Comparison of ENCODE assay signal across 17 mouse cellular contexts in genomic region chr2:3765957-3766783, GRCm38 (mm10).
DNase-seq lines count a peak whose midpoint lies in the region; ATAC-seq and TF ChIP-seq lines count a peak whose summit lies in the region.
"Had no signal": no experiment of that assay in that cellular context is flagged by ENCODE, and none has a peak within 500 bp of the region (broad histone marks: within the 10 kb centered on the region; RNA-seq: fewer than 3 reads in every experiment).

No protein-coding gene starts in this region.

- no peaks in the 10 kb centered on the region for H3K36me3 ChIP-seq in limb, embryonic 12.5 days
- H3K36me3 ChIP-seq in limb, embryonic 10.5 days: no peaks in the 10 kb centered on the region
- H3K36me3 ChIP-seq in limb, embryonic 15.5 days: no peaks in the 10 kb centered on the region
- no peaks in the 10 kb centered on the region for H3K36me3 ChIP-seq in midbrain, embryonic 14.5 days (ENCODE audit: control insufficient read depth, insufficient read depth, low read length)
- H3K36me3 ChIP-seq: embryonic facial prominence, embryonic 13.5 days had no signal

- peaks cover 17% of the 10 kb centered on the region for H3K4me1 ChIP-seq in limb, embryonic 12.5 days (replicated peaks)
- peaks cover 13% of the 10 kb centered on the region for H3K4me1 ChIP-seq in limb, embryonic 10.5 days
- peaks cover 23% of the 10 kb centered on the region for H3K4me1 ChIP-seq in embryonic fibroblast, embryonic 13.5 days (ENCODE audit: control insufficient read depth, insufficient read depth, low read length)
- H3K4me1 ChIP-seq in limb, embryonic 15.5 days: peaks cover 37% of the 10 kb centered on the region
- no peaks in the 10 kb centered on the region for H3K4me1 ChIP-seq in midbrain, embryonic 14.5 days (ENCODE audit: control insufficient read depth, insufficient read depth, low read length)

- no peak overlapping the region for H3K4me2 ChIP-seq in limb, embryonic 12.5 days
- no peak overlapping the region for H3K4me2 ChIP-seq in limb, embryonic 15.5 days
- no peak overlapping the region for H3K4me2 ChIP-seq in midbrain, embryonic 14.5 days (ENCODE audit: low read length)
- H3K4me2 ChIP-seq: embryonic facial prominence, embryonic 13.5 days had no signal

- no peak overlapping the region for H3K4me3 ChIP-seq in limb, embryonic 12.5 days (replicated peaks)
- no peak overlapping the region for H3K4me3 ChIP-seq in limb, embryonic 10.5 days
- no peak overlapping the region for H3K4me3 ChIP-seq in embryonic fibroblast, embryonic 13.5 days (ENCODE audit: insufficient read depth, low read length)
- no peak overlapping the region for H3K4me3 ChIP-seq in limb, embryonic 15.5 days
- H3K4me3 ChIP-seq in midbrain, embryonic 14.5 days (replicated peaks; ENCODE audit: low read depth, low read length): no peak overlapping the region
- H3K4me3 ChIP-seq: embryonic facial prominence, embryonic 13.5 days had no signal

- no peak for ATAC-seq in limb, embryonic 12.5 days (ENCODE audit: insufficient number of reproducible peaks, insufficient read depth, low FRiP score, low TSS enrichment, low read depth)
- ATAC-seq in limb, embryonic 15.5 days (ENCODE audit: insufficient number of reproducible peaks, low FRiP score, low TSS enrichment, low read depth): peak; percentile 52; the same call in 1 of the 2 replicates
- no peak for ATAC-seq in midbrain, embryonic 14.5 days (ENCODE audit: low FRiP score, low TSS enrichment)
- ATAC-seq: activated CD4-positive, CD25-positive, alpha-beta regulatory T cell, adult 4 months; forebrain, postnatal 0 days had no signal

- H3K9ac ChIP-seq in limb, embryonic 12.5 days (replicated peaks): no peak overlapping the region
- H3K9ac ChIP-seq in limb, embryonic 15.5 days: no peak overlapping the region
- H3K9ac ChIP-seq in midbrain, embryonic 14.5 days (replicated peaks; ENCODE audit: low read length): no peak overlapping the region
- H3K9ac ChIP-seq: embryonic facial prominence, embryonic 13.5 days; forebrain, postnatal 0 days had no signal

- no peaks in the 10 kb centered on the region for H3K9me3 ChIP-seq in limb, embryonic 12.5 days
- no peaks in the 10 kb centered on the region for H3K9me3 ChIP-seq in limb, embryonic 10.5 days (replicated peaks)
- H3K9me3 ChIP-seq in limb, embryonic 15.5 days: no peaks in the 10 kb centered on the region
- H3K9me3 ChIP-seq in midbrain, embryonic 14.5 days (ENCODE audit: control insufficient read depth, low read length): no peaks in the 10 kb centered on the region
- H3K9me3 ChIP-seq: embryonic facial prominence, embryonic 13.5 days; G1E had no signal

- no peak for TF ChIP-seq CTCF in embryonic fibroblast, embryonic 13.5 days (IDR thresholded peaks at IDR 0.05; ENCODE audit: borderline replicate concordance, insufficient read depth, low read length)

- H3K27me3 ChIP-seq in limb, embryonic 12.5 days: no peaks in the 10 kb centered on the region
- H3K27me3 ChIP-seq in limb, embryonic 10.5 days (ENCODE audit: low read depth, poor library complexity, severe bottlenecking): no peaks in the 10 kb centered on the region
- no peaks in the 10 kb centered on the region for H3K27me3 ChIP-seq in limb, embryonic 15.5 days
- no peaks in the 10 kb centered on the region for H3K27me3 ChIP-seq in midbrain, embryonic 14.5 days (ENCODE audit: control insufficient read depth, insufficient read depth, low read length)
- H3K27me3 ChIP-seq: embryonic facial prominence, embryonic 13.5 days had no signal

- no peak for TF ChIP-seq POLR2A in embryonic fibroblast, embryonic 13.5 days (IDR thresholded peaks at IDR 0.05; ENCODE audit: low read depth, low read length)

- WGBS in limb, embryonic 12.5 days: 64% methylated on average over 11 of the region's 11 CpGs
- 75% methylated on average over 11 of the region's 11 CpGs for WGBS in limb, embryonic 10.5 days
- WGBS in limb, embryonic 15.5 days: 46% methylated on average over 11 of the region's 11 CpGs
- WGBS in midbrain, embryonic 14.5 days: 75% methylated on average over 11 of the region's 11 CpGs

- 0 out of 2 replicates have a peak overlapping the region, but pooled peaks have one; percentile 13 for H3K27ac ChIP-seq in limb, embryonic 12.5 days
- H3K27ac ChIP-seq in limb, embryonic 10.5 days: no peak overlapping the region
- peak overlapping the region; percentile 49; the same call in 1 of the 2 replicates for H3K27ac ChIP-seq in embryonic fibroblast, embryonic 13.5 days (ENCODE audit: insufficient read depth, low read length)
- H3K27ac ChIP-seq in limb, embryonic 15.5 days: peak overlapping the region; percentile 18; the same call in 1 of the 2 replicates
- no peak overlapping the region for H3K27ac ChIP-seq in midbrain, embryonic 14.5 days (replicated peaks; ENCODE audit: low read depth, low read length)
- H3K27ac ChIP-seq: embryonic facial prominence, embryonic 13.5 days had no signal

- DNase-seq in gastrocnemius, postnatal 25 days: peak; percentile 28
- DNase-seq in gastrocnemius, postnatal 4 days (ENCODE audit: low spot score in 2 of 2): no peak
- no peak for DNase-seq in limb, embryonic 10.5 days (ENCODE audit: low spot score)
- DNase-seq in midbrain, embryonic 14.5 days: no peak
- no peak for DNase-seq in layer of hippocampus, adult 11-12 months (ENCODE audit: low spot score)
- DNase-seq: B cell, adult 2 months; cerebellum, adult 8-10 months; forebrain, postnatal 0 days; kidney, adult 18-20 months; layer of hippocampus, postnatal 36 days; thymus, postnatal 14 days had no signal

Comparison
In these comparisons a context has a peak if more than half of its experiments do, and no peak if none do; other contexts are left out.
1. H3K27ac ChIP-seq: peak in limb, embryonic 12.5 days (single experiment), embryonic fibroblast, embryonic 13.5 days (single experiment) and limb, embryonic 15.5 days (single experiment); none in limb, embryonic 10.5 days (single experiment) and midbrain, embryonic 14.5 days (single experiment).